Mouse (Mus musculus) lung, embryonic 15.5 days (tissue): ENCODE data around the gene Mmd2. TPM values are rescaled to one million over a fixed set of nuclear protein-coding genes. Genes with fewer than 3 reads are reported as not detected.

Source experiments
- ATAC-seq: fragments of 200-750 bp; cut with Nextera tagmentation; 2 replicates; pipeline ENCODE4 v1.8.0; 2017; ENCODE audit warnings: moderate number of reproducible peaks, borderline replicate concordance; ENCODE audit not compliant: low FRiP score, low TSS enrichment; ENCODE audit errors: extremely low read depth
- H3K27ac ChIP-seq: fragments of 300-500 bp; sonication (generic); 2 replicates; pipeline ENCODE4 v1.5.1; 2015; ENCODE audit warnings: moderate library complexity, mild to moderate bottlenecking, inconsistent platforms
- H3K27me3 ChIP-seq: fragments of 300-500 bp; sonication (generic); 2 replicates; pipeline ENCODE4 v1.6.1; 2015; ENCODE audit warnings: inconsistent platforms
- H3K36me3 ChIP-seq: fragments of 300-500 bp; sonication (generic); 2 replicates; pipeline ENCODE4 v1.6.1; 2015; ENCODE audit warnings: inconsistent platforms
- H3K4me1 ChIP-seq: fragments of 300-500 bp; sonication (generic); 2 replicates; pipeline ENCODE4 v1.6.1; 2015; ENCODE audit warnings: inconsistent platforms
- H3K4me2 ChIP-seq: fragments of 300-500 bp; sonication (generic); 2 replicates; pipeline ENCODE4 v1.6.1; 2015; ENCODE audit warnings: inconsistent platforms, mild to moderate bottlenecking, moderate library complexity
- H3K4me3 ChIP-seq: fragments of 300-500 bp; sonication (generic); 2 replicates; pipeline ENCODE4 v1.5.1; 2015; ENCODE audit warnings: mild to moderate bottlenecking, inconsistent platforms
- H3K9ac ChIP-seq: fragments of 300-500 bp; sonication (generic); 2 replicates; pipeline ENCODE4 v1.6.1; 2015; ENCODE audit warnings: inconsistent platforms
- H3K9me3 ChIP-seq: fragments of 300-500 bp; sonication (generic); 2 replicates; pipeline ENCODE4 v1.6.1; 2016; ENCODE audit warnings: inconsistent platforms
- WGBS: fragments of 180-500 bp; shearing (Covaris S2); methylation state at CpG from one replicate; pipeline ENCODE4 v1.1.7; 2015; 5-methylcytosine and 5-hydroxymethylcytosine counted together
- polyA plus RNA-seq: library from polyadenylated mRNA; unstranded; fragments of >200 nt; fragmentation: Nextera tagmentation; extraction: Ambion mirVana; gene quantifications from 2 replicates; pipeline ENCODE4 v1.2.1, GENCODE M21; 2015

The Mmd2 gene
- 0.35 and 0.59 TPM in 2 replicates for polyA plus RNA-seq

- Histone ChIP-seq H3K36me3 (no peaks in the 10 kb centered on the region), H3K27ac (no peak within 1 kb of the TSS), H3K4me2 (peak within 1 kb of the TSS; percentile 73), H3K27me3 (peaks cover 31% of the 10 kb centered on the region), H3K4me3 (peak within 1 kb of the TSS; percentile 34), H3K9me3 (no peaks in the 10 kb centered on the region), H3K9ac (0 out of 2 replicates have a peak within 1 kb of the TSS, but pooled peaks have one; percentile 19), H3K4me1 (peaks cover 7% of the 10 kb centered on the region; the same call in 1 of the 2 replicates)
- peak; percentile 49; the same call in 1 of the 2 replicates for ATAC-seq
- 3% methylated on average over 42 of the region's 42 CpGs for WGBS
Measured at GRCm38 (mm10) chr5:142608259-142608988, at the start of gene Mmd2. Gene Mmd2, minus strand, starts transcription at chr5:142608800.

GRCm38 (mm10) chr5:142652266-142652665 lies 43.7 kb upstream of the Mmd2 start:
- H3K4me1 ChIP-seq: no peaks in the 10 kb centered on the region
- H3K4me2 ChIP-seq: no peak overlapping the region
- WGBS: 68% methylated on average over 4 of the region's 4 CpGs

GRCm38 (mm10) chr5:142650794-142651497 lies 42.3 kb upstream of the Mmd2 start:
- 68% methylated on average over 6 of the region's 6 CpGs for WGBS
- H3K4me2 ChIP-seq: no peak overlapping the region

More at GRCm38 (mm10) chr5:142652266-142652665, 43.7 kb upstream of the Mmd2 start:
- ATAC-seq: no peak
- no peak overlapping the region for H3K9ac ChIP-seq
- H3K27me3 ChIP-seq: no peaks in the 10 kb centered on the region
- no peaks in the 10 kb centered on the region for H3K9me3 ChIP-seq
- no peak overlapping the region for H3K4me3 ChIP-seq
- no peak overlapping the region for H3K27ac ChIP-seq
- H3K36me3 ChIP-seq: peaks cover 8% of the 10 kb centered on the region; the same call in 1 of the 2 replicates

GRCm38 (mm10) chr5:142650390-142650789 lies 41.8 kb upstream of the Mmd2 start:
- Histone ChIP-seq H3K4me2 (no peak overlapping the region), H3K4me3 (no peak overlapping the region), H3K9ac (no peak overlapping the region), H3K36me3 (no peaks in the 10 kb centered on the region), H3K27ac (no peak overlapping the region), H3K27me3 (no peaks in the 10 kb centered on the region), H3K9me3 (no peaks in the 10 kb centered on the region), H3K4me1 (no peaks in the 10 kb centered on the region)
- WGBS: 41% methylated on average over 3 of the region's 3 CpGs
- ATAC-seq: 0 out of 2 replicates have a peak, but pooled peaks have one; percentile 65

More at GRCm38 (mm10) chr5:142650794-142651497, 42.3 kb upstream of the Mmd2 start:
- no peak for ATAC-seq
- Histone ChIP-seq H3K9ac (no peak overlapping the region), H3K4me3 (no peak overlapping the region), H3K27ac (no peak overlapping the region), H3K4me1 (no peaks in the 10 kb centered on the region), H3K36me3 (peaks cover 2% of the 10 kb centered on the region; the same call in 1 of the 2 replicates), H3K27me3 (no peaks in the 10 kb centered on the region), H3K9me3 (no peaks in the 10 kb centered on the region)

- 83% methylated on average over 4 of the region's 4 CpGs for WGBS
- 0 out of 2 replicates have a peak, but pooled peaks cover 4% of the 10 kb centered on the region for H3K36me3 ChIP-seq
- H3K9me3 ChIP-seq: no peaks in the 10 kb centered on the region
- no peak for ATAC-seq
- H3K27ac ChIP-seq: no peak overlapping the region
- H3K27me3 ChIP-seq: no peaks in the 10 kb centered on the region
- no peak overlapping the region for H3K9ac ChIP-seq
- no peak overlapping the region for H3K4me2 ChIP-seq
- no peaks in the 10 kb centered on the region for H3K4me1 ChIP-seq
- no peak overlapping the region for H3K4me3 ChIP-seq
Measured at GRCm38 (mm10) chr5:142649460-142650050, 41.0 kb upstream of the Mmd2 start.

GRCm38 (mm10) chr5:142648162-142648561 lies 39.6 kb upstream of the Mmd2 start:
- H3K27ac ChIP-seq: no peak overlapping the region
- H3K4me2 ChIP-seq: no peak overlapping the region
- no peaks in the 10 kb centered on the region for H3K4me1 ChIP-seq
- no peak overlapping the region for H3K9ac ChIP-seq
- no peaks in the 10 kb centered on the region for H3K27me3 ChIP-seq
- H3K9me3 ChIP-seq: no peaks in the 10 kb centered on the region
- 0 out of 2 replicates have a peak, but pooled peaks cover 4% of the 10 kb centered on the region for H3K36me3 ChIP-seq
- WGBS: 82% methylated on average over 7 of the region's 7 CpGs
- H3K4me3 ChIP-seq: no peak overlapping the region
- no peak for ATAC-seq

GRCm38 (mm10) chr5:142641331-142642051 lies 32.9 kb upstream of the Mmd2 start:
- H3K4me1 ChIP-seq: no peaks in the 10 kb centered on the region
- no peak overlapping the region for H3K4me3 ChIP-seq
- 83% methylated on average over 6 of the region's 6 CpGs for WGBS
- H3K27me3 ChIP-seq: no peaks in the 10 kb centered on the region
- no peak overlapping the region for H3K4me2 ChIP-seq
- H3K9me3 ChIP-seq: no peaks in the 10 kb centered on the region
- H3K27ac ChIP-seq: no peak overlapping the region
- peaks cover 16% of the 10 kb centered on the region; the same call in 1 of the 2 replicates for H3K36me3 ChIP-seq
- no peak overlapping the region for H3K9ac ChIP-seq
- ATAC-seq: no peak

GRCm38 (mm10) chr5:142640088-142640487 lies 31.5 kb upstream of the Mmd2 start:
- no peaks in the 10 kb centered on the region for H3K27me3 ChIP-seq
- H3K4me2 ChIP-seq: no peak overlapping the region
- peaks cover 15% of the 10 kb centered on the region; the same call in 1 of the 2 replicates for H3K36me3 ChIP-seq
- H3K4me1 ChIP-seq: no peaks in the 10 kb centered on the region
- no peak overlapping the region for H3K9ac ChIP-seq
- no peak overlapping the region for H3K27ac ChIP-seq
- no peak overlapping the region for H3K4me3 ChIP-seq
- WGBS: 89% methylated on average over 5 of the region's 5 CpGs
- no peaks in the 10 kb centered on the region for H3K9me3 ChIP-seq
- no peak for ATAC-seq

- WGBS: 90% methylated on average over 5 of the region's 5 CpGs
- H3K27me3 ChIP-seq: no peaks in the 10 kb centered on the region
- 0 out of 2 replicates have a peak, but pooled peaks have one; percentile 27 for ATAC-seq
- no peak overlapping the region for H3K4me2 ChIP-seq
- peaks cover 11% of the 10 kb centered on the region; the same call in 1 of the 2 replicates for H3K36me3 ChIP-seq
- H3K4me1 ChIP-seq: no peaks in the 10 kb centered on the region
- no peaks in the 10 kb centered on the region for H3K9me3 ChIP-seq
- no peak overlapping the region for H3K9ac ChIP-seq
- no peak overlapping the region for H3K27ac ChIP-seq
- no peak overlapping the region for H3K4me3 ChIP-seq
Measured at GRCm38 (mm10) chr5:142637823-142638222, 29.2 kb upstream of the Mmd2 start.

GRCm38 (mm10) chr5:142630224-142630623 lies 21.6 kb upstream of the Mmd2 start:
- H3K27me3 ChIP-seq: no peaks in the 10 kb centered on the region
- peaks cover 11% of the 10 kb centered on the region for H3K4me1 ChIP-seq
- H3K4me3 ChIP-seq: peak overlapping the region; percentile 89
- WGBS: 8% methylated on average over 6 of the region's 6 CpGs
- H3K4me2 ChIP-seq: peak overlapping the region; percentile 79
- no peaks in the 10 kb centered on the region for H3K36me3 ChIP-seq
- peak overlapping the region; percentile 81; the same call in 1 of the 2 replicates for H3K27ac ChIP-seq
- no peak for ATAC-seq
- no peaks in the 10 kb centered on the region for H3K9me3 ChIP-seq
- peak overlapping the region; percentile 93 for H3K9ac ChIP-seq

GRCm38 (mm10) chr5:142629663-142630025 lies 21.0 kb upstream of the Mmd2 start:
- H3K4me3 ChIP-seq: peak overlapping the region; percentile 89
- no peaks in the 10 kb centered on the region for H3K36me3 ChIP-seq
- WGBS: under 1% methylated on average over 32 of the region's 41 CpGs
- peak overlapping the region; percentile 93 for H3K9ac ChIP-seq
- peaks cover 11% of the 10 kb centered on the region for H3K4me1 ChIP-seq
- H3K27me3 ChIP-seq: no peaks in the 10 kb centered on the region
- H3K4me2 ChIP-seq: peak overlapping the region; percentile 79
- no peaks in the 10 kb centered on the region for H3K9me3 ChIP-seq
- peak; percentile 63 for ATAC-seq
- peak overlapping the region; percentile 81 for H3K27ac ChIP-seq
